In the genomic region with DNA sequence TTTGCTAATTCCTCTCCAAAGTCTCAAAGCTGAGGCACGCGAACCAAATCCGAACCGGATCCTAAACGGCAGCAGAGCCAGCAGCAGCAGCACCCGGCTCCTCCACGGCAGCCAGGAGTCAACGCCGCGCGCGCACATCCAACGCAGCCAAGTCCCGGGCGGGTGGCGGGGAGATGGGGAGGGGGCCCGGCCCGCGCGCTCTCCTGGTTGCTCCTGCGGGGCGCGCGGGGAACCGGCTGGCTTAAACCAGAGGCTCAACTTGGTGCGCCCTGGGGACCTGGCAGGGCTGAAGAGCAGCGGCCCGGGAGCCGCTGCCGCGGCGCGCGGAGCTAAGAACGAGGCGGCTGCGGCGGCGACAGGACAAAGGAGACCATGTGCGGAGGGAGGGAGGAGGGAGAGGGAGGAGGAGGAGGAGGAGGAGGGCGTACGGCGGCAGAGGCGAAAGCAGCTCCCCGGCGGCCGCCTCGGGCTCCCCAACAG, we compare ENCODE assay signal across 8 mouse cellular contexts.
DNase-seq lines count a peak whose midpoint lies in the region; ATAC-seq lines count a peak whose summit lies in the region.

No protein-coding gene starts in this region.

- intact Hi-C loops in heart, postnatal 14 days (cut with DNase I): loop anchor here (5.0 to 10.0 kb wide), 5 partner anchors 59 to 694 kb away; no protein-coding TSS in a partner anchor

- H3K4me1 ChIP-seq in limb, embryonic 10.5 days: peaks cover 47% of the 10 kb centered on the region
- peaks cover 30% of the 10 kb centered on the region for H3K4me1 ChIP-seq in midbrain, embryonic 15.5 days

- DNase-seq in adrenal gland, adult 8-10 months: peak; percentile 20
- DNase-seq in adrenal gland, adult (ENCODE audit: inconsistent age in 2 of 2, low spot score in 1 of 2): no peak
- peak; percentile 63 for DNase-seq in adrenal gland, postnatal 10 days
- peak; percentile 9 for DNase-seq in fibroblast of lung, adult 2 months (ENCODE audit: low read depth)
- DNase-seq in heart, postnatal 14 days: peak; percentile 53 to 62
- DNase-seq in limb, embryonic 10.5 days (ENCODE audit: low spot score): peak; percentile 85
- DNase-seq in urinary bladder, postnatal 36 days (ENCODE audit: low spot score in 2 of 2): peak; percentile 38 to 39

- peak overlapping the region; percentile 91 for H3K4me3 ChIP-seq in limb, embryonic 10.5 days
- peak overlapping the region; percentile 69 for H3K4me3 ChIP-seq in midbrain, embryonic 15.5 days

- peaks cover 16% of the 10 kb centered on the region; the same call in 1 of the 2 replicates for H3K27me3 ChIP-seq in limb, embryonic 10.5 days (ENCODE audit: low read depth, poor library complexity, severe bottlenecking)
- H3K27me3 ChIP-seq in midbrain, embryonic 15.5 days (replicated peaks): no peaks in the 10 kb centered on the region

- H3K9me3 ChIP-seq in limb, embryonic 10.5 days (replicated peaks): no peaks in the 10 kb centered on the region
- no peaks in the 10 kb centered on the region for H3K9me3 ChIP-seq in midbrain, embryonic 15.5 days

- ATAC-seq in midbrain, embryonic 15.5 days (replicated peaks): peak; percentile 81

- H3K36me3 ChIP-seq in limb, embryonic 10.5 days: peaks cover 8% of the 10 kb centered on the region
- H3K36me3 ChIP-seq in midbrain, embryonic 15.5 days (replicated peaks): no peaks in the 10 kb centered on the region

- peak overlapping the region; percentile 81 for H3K9ac ChIP-seq in midbrain, embryonic 15.5 days

- H3K4me2 ChIP-seq in midbrain, embryonic 15.5 days: peak overlapping the region; percentile 82

- peak overlapping the region; percentile 100 for H3K27ac ChIP-seq in limb, embryonic 10.5 days
- peak overlapping the region; percentile 96 for H3K27ac ChIP-seq in midbrain, embryonic 15.5 days

- WGBS in limb, embryonic 10.5 days: under 1% methylated on average over 45 of the region's 48 CpGs
- WGBS in midbrain, embryonic 15.5 days: under 1% methylated on average over 47 of the region's 48 CpGs

Comparison
In these comparisons a context has a peak if more than half of its experiments do, and no peak if none do; other contexts are left out.
1. DNase-seq: peak in adrenal gland, adult 8-10 months (single experiment), adrenal gland, postnatal 10 days (single experiment), fibroblast of lung, adult 2 months (single experiment), heart, postnatal 14 days (2 of 2), limb, embryonic 10.5 days (single experiment) and urinary bladder, postnatal 36 days (2 of 2); none in adrenal gland, adult (0 of 2).